Mouse (Mus musculus): ENCODE measurements around the gene H2afb3.
"Not testable (repeated sequence)": the region's sequence is repeated elsewhere in the genome, so short reads cannot be mapped to it uniquely, and the experiment has no call there.

The H2afb3 gene

GRCm38 (mm10) chrX:120312995-120313394 lies at the start of gene H2afb3:
TSS of gene H2afb3 (minus strand) at chrX:120313095.
- DNase-seq = not testable (repeated sequence)

- no peak for DNase-seq
Observed at GRCm38 (mm10) chrX:120301469-120302175, 11.3 kb downstream of the H2afb3 start.

- DNase-seq = peak; percentile 18
Observed at GRCm38 (mm10) chrX:120292832-120293750, 19.8 kb downstream of the H2afb3 start.

- peak; percentile 7 for DNase-seq
Observed at GRCm38 (mm10) chrX:120291696-120292095, 21.2 kb downstream of the H2afb3 start.

- no peak for DNase-seq
Observed at GRCm38 (mm10) chrX:120290900-120291280, 22.0 kb downstream of the H2afb3 start.

GRCm38 (mm10) chrX:120290011-120290899 lies 22.6 kb downstream of the H2afb3 start, which contains the start of gene Pcdh11x:
TSS of gene Pcdh11x (plus strand) at chrX:120290259.
- DNase-seq = peak; percentile 8

- no peak for DNase-seq
Observed at GRCm38 (mm10) chrX:120287502-120287901, 25.4 kb downstream of the H2afb3 start.

- no peak for DNase-seq
Observed at GRCm38 (mm10) chrX:120285522-120285921, 27.4 kb downstream of the H2afb3 start.

Measured in cerebellum, adult 8-10 months (tissue).